Mouse (Mus musculus): ENCODE measurements at regions not wholly inside any gene's neighbourhood (a gene's known extent, or its start where the extent isn't known, plus 50 kb on each side); places are given as distances from the start of the nearest gene placed in this dataset.

GRCm38 (mm10) chr6:144940871-144941380, 135.1 kb downstream of the Bcat1 start:
- WGBS, result 98% methylated on average over 14 of the region's 14 CpGs
- H3K4me3 ChIP-seq (ENCODE audit: insufficient read depth, low read depth, low read length), result no peak overlapping the region
- H3K4me1 ChIP-seq (ENCODE audit: control insufficient read depth, insufficient read depth, low read length), result peaks cover 6% of the 10 kb centered on the region
- TF ChIP-seq POLR2A (IDR thresholded peaks at IDR 0.05; ENCODE audit: insufficient read depth, low read depth, low read length) (no peak), CTCF (IDR thresholded peaks at IDR 0.05; ENCODE audit: insufficient read depth, low read depth, low read length) (no peak)
- no peak overlapping the region for H3K27ac ChIP-seq (ENCODE audit: insufficient read depth, low read depth, low read length)

GRCm38 (mm10) chr6:144938613-144939236, 137.3 kb downstream of the Bcat1 start:
- 58% methylated on average over 12 of the region's 12 CpGs for WGBS

GRCm38 (mm10) chr6:144937211-144937610, 138.8 kb downstream of the Bcat1 start:
- WGBS, result 80% methylated on average over 7 of the region's 7 CpGs
- H3K27ac ChIP-seq (ENCODE audit: insufficient read depth, low read depth, low read length), result no peak overlapping the region
- no peak overlapping the region for H3K4me3 ChIP-seq (ENCODE audit: insufficient read depth, low read depth, low read length)
- TF ChIP-seq POLR2A (IDR thresholded peaks at IDR 0.05; ENCODE audit: insufficient read depth, low read depth, low read length), result no peak
- no peak for TF ChIP-seq CTCF (IDR thresholded peaks at IDR 0.05; ENCODE audit: insufficient read depth, low read depth, low read length)
- peaks cover 5% of the 10 kb centered on the region; the same call in 1 of the 2 replicates for H3K4me1 ChIP-seq (ENCODE audit: control insufficient read depth, insufficient read depth, low read length)

More at GRCm38 (mm10) chr6:144938613-144939236, 137.3 kb downstream of the Bcat1 start:
- no peak overlapping the region for H3K27ac ChIP-seq (ENCODE audit: insufficient read depth, low read depth, low read length)
- H3K4me3 ChIP-seq (ENCODE audit: insufficient read depth, low read depth, low read length), result no peak overlapping the region
- H3K4me1 ChIP-seq (ENCODE audit: control insufficient read depth, insufficient read depth, low read length), result peaks cover 5% of the 10 kb centered on the region; the same call in 1 of the 2 replicates
- TF ChIP-seq CTCF (IDR thresholded peaks at IDR 0.05; ENCODE audit: insufficient read depth, low read depth, low read length), result no peak
- TF ChIP-seq POLR2A (IDR thresholded peaks at IDR 0.05; ENCODE audit: insufficient read depth, low read depth, low read length), result no peak

GRCm38 (mm10) chr6:144933722-144934235, 142.2 kb downstream of the Bcat1 start:
- TF ChIP-seq CTCF (IDR thresholded peaks at IDR 0.05; ENCODE audit: insufficient read depth, low read depth, low read length), result no peak
- TF ChIP-seq POLR2A (IDR thresholded peaks at IDR 0.05; ENCODE audit: insufficient read depth, low read depth, low read length), result no peak
- H3K4me3 ChIP-seq (ENCODE audit: insufficient read depth, low read depth, low read length), result no peak overlapping the region
- no peaks in the 10 kb centered on the region for H3K4me1 ChIP-seq (ENCODE audit: control insufficient read depth, insufficient read depth, low read length)
- H3K27ac ChIP-seq (ENCODE audit: insufficient read depth, low read depth, low read length), result no peak overlapping the region
- 45% methylated on average over 6 of the region's 6 CpGs for WGBS

GRCm38 (mm10) chr6:144932402-144932801, 143.6 kb downstream of the Bcat1 start:
- H3K27ac ChIP-seq (ENCODE audit: insufficient read depth, low read depth, low read length), result no peak overlapping the region
- TF ChIP-seq CTCF (IDR thresholded peaks at IDR 0.05; ENCODE audit: insufficient read depth, low read depth, low read length) (no peak), POLR2A (IDR thresholded peaks at IDR 0.05; ENCODE audit: insufficient read depth, low read depth, low read length) (no peak)
- H3K4me3 ChIP-seq (ENCODE audit: insufficient read depth, low read depth, low read length), result no peak overlapping the region
- 86% methylated on average over 7 of the region's 7 CpGs for WGBS
- H3K4me1 ChIP-seq (ENCODE audit: control insufficient read depth, insufficient read depth, low read length), result no peaks in the 10 kb centered on the region

- no peaks in the 10 kb centered on the region for H3K4me1 ChIP-seq (ENCODE audit: control insufficient read depth, insufficient read depth, low read length)
Observed at GRCm38 (mm10) chr6:144929959-144930358, 146.0 kb downstream of the Bcat1 start.

GRCm38 (mm10) chr6:144929262-144929855, 146.6 kb downstream of the Bcat1 start:
- TF ChIP-seq CTCF (IDR thresholded peaks at IDR 0.05; ENCODE audit: insufficient read depth, low read depth, low read length) (no peak), POLR2A (IDR thresholded peaks at IDR 0.05; ENCODE audit: insufficient read depth, low read depth, low read length) (no peak)
- Histone ChIP-seq H3K4me1 (ENCODE audit: control insufficient read depth, insufficient read depth, low read length) (no peaks in the 10 kb centered on the region), H3K27ac (ENCODE audit: insufficient read depth, low read depth, low read length) (no peak overlapping the region), H3K4me3 (ENCODE audit: insufficient read depth, low read depth, low read length) (no peak overlapping the region)
- 92% methylated on average over 5 of the region's 5 CpGs for WGBS

More at GRCm38 (mm10) chr6:144929959-144930358, 146.0 kb downstream of the Bcat1 start:
- no peak overlapping the region for H3K4me3 ChIP-seq (ENCODE audit: insufficient read depth, low read depth, low read length)
- no peak overlapping the region for H3K27ac ChIP-seq (ENCODE audit: insufficient read depth, low read depth, low read length)
- 57% methylated on average over 4 of the region's 4 CpGs for WGBS
- no peak for TF ChIP-seq POLR2A (IDR thresholded peaks at IDR 0.05; ENCODE audit: insufficient read depth, low read depth, low read length)

- TF ChIP-seq CTCF (IDR thresholded peaks at IDR 0.05; ENCODE audit: insufficient read depth, low read depth, low read length) (no peak), POLR2A (IDR thresholded peaks at IDR 0.05; ENCODE audit: insufficient read depth, low read depth, low read length) (no peak)
- H3K27ac ChIP-seq (ENCODE audit: insufficient read depth, low read depth, low read length), result no peak overlapping the region
- no peak overlapping the region for H3K4me3 ChIP-seq (ENCODE audit: insufficient read depth, low read depth, low read length)
- WGBS, result 89% methylated on average over 6 of the region's 6 CpGs
- no peaks in the 10 kb centered on the region for H3K4me1 ChIP-seq (ENCODE audit: control insufficient read depth, insufficient read depth, low read length)
Observed at GRCm38 (mm10) chr6:144927599-144927998, 145.8 kb upstream of the Sox5 start.

GRCm38 (mm10) chr6:144922762-144923161, 141.0 kb upstream of the Sox5 start:
- TF ChIP-seq POLR2A (IDR thresholded peaks at IDR 0.05; ENCODE audit: insufficient read depth, low read depth, low read length) (no peak), CTCF (IDR thresholded peaks at IDR 0.05; ENCODE audit: insufficient read depth, low read depth, low read length) (no peak)
- Histone ChIP-seq H3K4me1 (ENCODE audit: control insufficient read depth, insufficient read depth, low read length) (no peaks in the 10 kb centered on the region), H3K27ac (ENCODE audit: insufficient read depth, low read depth, low read length) (no peak overlapping the region), H3K4me3 (ENCODE audit: insufficient read depth, low read depth, low read length) (no peak overlapping the region)
- WGBS, result 93% methylated on average over 3 of the region's 3 CpGs

All from olfactory bulb, adult 2 months (tissue).